Mouse (Mus musculus) liver, postnatal 0 days (tissue): ENCODE results near the gene Lifr. TPM values are rescaled to one million over a fixed set of nuclear protein-coding genes. Genes with fewer than 3 reads are reported as not detected.

Experiments used
- ATAC-seq: fragments of 200-750 bp; cut with Nextera tagmentation; 2 replicates; pipeline ENCODE4 v1.8.0; 2017; ENCODE audit warnings: mild to moderate bottlenecking, moderate library complexity
- DNase-seq: peaks from one replicate; pipeline ENCODE4 v3.0.0-alpha.2; 2016
- H3K27ac ChIP-seq: fragments of 300-500 bp; sonication (generic); 2 replicates; pipeline ENCODE4 v1.5.1; 2014; ENCODE audit warnings: antibody characterized with exemption, moderate library complexity, mild to moderate bottlenecking, low read depth
- H3K27me3 ChIP-seq: fragments of 300-500 bp; sonication (generic); 2 replicates; pipeline ENCODE4 v1.6.1; 2014; ENCODE audit warnings: low read length, control low read depth, mixed read lengths; ENCODE audit not compliant: insufficient read depth
- H3K36me3 ChIP-seq: fragments of 300-500 bp; sonication (generic); replicated peaks from 2 replicates; pipeline ENCODE4 v1.6.1; 2014; ENCODE audit warnings: mild to moderate bottlenecking, control low read depth, low read length, moderate library complexity, mixed read lengths; ENCODE audit not compliant: insufficient read depth
- H3K4me1 ChIP-seq: fragments of 300-500 bp; sonication (generic); 2 replicates; pipeline ENCODE4 v1.6.1; 2014; ENCODE audit warnings: antibody characterized with exemption, mild to moderate bottlenecking, control low read depth; ENCODE audit not compliant: insufficient read depth
- H3K4me2 ChIP-seq: fragments of 300-500 bp; sonication (generic); 2 replicates; pipeline ENCODE4 v1.6.1; 2014; ENCODE audit warnings: low read depth, mild to moderate bottlenecking, low read length, moderate library complexity, mixed read lengths
- H3K4me3 ChIP-seq: fragments of 300-500 bp; sonication (generic); 2 replicates; pipeline ENCODE4 v1.5.1; 2014; ENCODE audit warnings: low read depth, low read length
- H3K9ac ChIP-seq: fragments of 300-500 bp; sonication (generic); replicated peaks from 2 replicates; pipeline ENCODE4 v1.6.1; 2014; ENCODE audit warnings: mild to moderate bottlenecking, moderate library complexity
- H3K9me3 ChIP-seq: fragments of 300-500 bp; sonication (generic); 2 replicates; pipeline ENCODE4 v1.6.1; 2016; ENCODE audit warnings: mild to moderate bottlenecking, control low read depth, low read length, mixed read lengths
- CTCF ChIP-seq: sonication (generic); IDR thresholded peaks from 2 replicates; pipeline ENCODE4 v1.5.1; 2016; ENCODE audit warnings: antibody characterized with exemption, low read depth
- EP300 ChIP-seq: IDR thresholded peaks from 2 replicates; pipeline ENCODE4 v1.6.1; 2016; ENCODE audit warnings: antibody characterized with exemption, low read depth, mild to moderate bottlenecking
- WGBS: fragments of 180-500 bp; shearing (Covaris S2); extraction: QIAGEN DNeasy Blood & Tissue Kit; methylation state at CpG from one replicate; pipeline ENCODE4 v1.1.7; 2014; ENCODE audit not compliant: insufficient replicate concordance; 5-methylcytosine and 5-hydroxymethylcytosine counted together
- polyA plus RNA-seq: library from polyadenylated mRNA; unstranded; fragments of >200 nt; fragmentation: Nextera tagmentation; extraction: Ambion mirVana; gene quantifications from 2 replicates; pipeline ENCODE4 v1.2.1, GENCODE M21; 2015

Lifr gene
- polyA plus RNA-seq, 1 experiment from 2014 or later: 49.1 TPM

DNA sequence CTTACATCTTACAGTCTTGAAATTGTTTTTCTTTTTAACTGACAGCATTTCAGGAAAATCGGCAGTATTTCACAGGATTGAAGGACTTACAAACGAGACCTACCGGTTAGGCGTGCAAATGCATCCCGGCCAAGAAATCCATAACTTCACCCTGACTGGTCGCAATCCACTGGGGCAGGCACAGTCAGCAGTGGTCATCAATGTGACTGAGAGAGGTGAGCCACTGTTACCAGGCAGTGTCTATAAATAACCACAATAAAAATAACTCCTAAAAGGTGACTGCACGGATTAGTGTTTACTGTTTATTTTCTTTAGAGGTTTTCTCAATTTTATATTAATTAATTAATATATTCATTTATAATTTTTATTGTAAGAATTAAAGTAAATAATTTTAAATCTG, 82.9 kb downstream of the Lifr start:
- TF ChIP-seq EP300: no peak
- TF ChIP-seq CTCF: no peak
- H3K4me2 ChIP-seq: no peak overlapping the region
- H3K4me3 ChIP-seq: no peak overlapping the region
- no peaks in the 10 kb centered on the region for H3K27me3 ChIP-seq
- H3K27ac ChIP-seq: no peak overlapping the region
- H3K9ac ChIP-seq: no peak overlapping the region
- no peaks in the 10 kb centered on the region for H3K9me3 ChIP-seq
- 76% methylated on average over 7 of the region's 7 CpGs for WGBS
- no peak for ATAC-seq
- no peaks in the 10 kb centered on the region for H3K4me1 ChIP-seq
- peaks cover 23% of the 10 kb centered on the region; the same call in 1 of the 2 replicates for H3K36me3 ChIP-seq
- no peak for DNase-seq

GRCm38 (mm10) chr15:7173776-7174175, 83.4 kb downstream of the Lifr start:
- ATAC-seq (no peak), DNase-seq (no peak)
- Histone ChIP-seq H3K4me3 (no peak overlapping the region), H3K4me2 (no peak overlapping the region), H3K9me3 (no peaks in the 10 kb centered on the region), H3K27ac (no peak overlapping the region), H3K27me3 (no peaks in the 10 kb centered on the region), H3K4me1 (no peaks in the 10 kb centered on the region), H3K9ac (no peak overlapping the region), H3K36me3 (peaks cover 23% of the 10 kb centered on the region; the same call in 1 of the 2 replicates)
- WGBS: 82% methylated on average over 8 of the region's 8 CpGs
- TF ChIP-seq CTCF: no peak
- no peak for TF ChIP-seq EP300

- ATAC-seq (no peak), DNase-seq (no peak)
- H3K4me3 ChIP-seq: no peak overlapping the region
- no peaks in the 10 kb centered on the region for H3K4me1 ChIP-seq
- 67% methylated on average over 6 of the region's 6 CpGs for WGBS
- TF ChIP-seq CTCF (no peak), EP300 (no peak)
- no peaks in the 10 kb centered on the region for H3K9me3 ChIP-seq
- H3K36me3 ChIP-seq: peaks cover 31% of the 10 kb centered on the region
- H3K27ac ChIP-seq: no peak overlapping the region
- H3K9ac ChIP-seq: no peak overlapping the region
- H3K4me2 ChIP-seq: no peak overlapping the region
- H3K27me3 ChIP-seq: no peaks in the 10 kb centered on the region
Observed at GRCm38 (mm10) chr15:7180576-7180975, 90.2 kb downstream of the Lifr start.

DNA sequence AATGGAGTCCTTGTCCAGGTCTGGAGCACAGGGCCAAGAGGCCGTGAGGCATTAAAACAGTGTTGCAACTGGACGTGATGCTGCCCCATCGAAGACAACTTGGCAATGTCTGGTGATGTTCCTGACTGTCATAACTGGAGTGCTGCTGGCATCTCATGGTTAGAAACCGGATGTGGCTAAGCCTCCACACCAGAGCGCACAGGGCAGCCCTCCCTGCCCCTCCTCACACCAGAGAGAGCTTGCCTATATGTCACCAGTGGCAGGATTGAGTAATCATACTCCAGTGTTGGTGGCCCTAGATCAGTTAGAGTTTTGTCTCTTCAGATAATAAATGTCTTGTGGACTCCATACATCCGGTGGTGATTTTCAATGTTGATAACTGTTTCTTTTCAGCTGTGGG, 97.3 kb downstream of the Lifr start:
- WGBS: 76% methylated on average over 6 of the region's 6 CpGs
- Histone ChIP-seq H3K36me3 (peaks cover 22% of the 10 kb centered on the region), H3K4me1 (no peaks in the 10 kb centered on the region), H3K27ac (no peak overlapping the region), H3K9me3 (no peaks in the 10 kb centered on the region), H3K27me3 (no peaks in the 10 kb centered on the region), H3K9ac (no peak overlapping the region), H3K4me2 (no peak overlapping the region), H3K4me3 (no peak overlapping the region)
- DNase-seq (no peak), ATAC-seq (no peak)
- TF ChIP-seq CTCF: no peak
- no peak for TF ChIP-seq EP300

DNA sequence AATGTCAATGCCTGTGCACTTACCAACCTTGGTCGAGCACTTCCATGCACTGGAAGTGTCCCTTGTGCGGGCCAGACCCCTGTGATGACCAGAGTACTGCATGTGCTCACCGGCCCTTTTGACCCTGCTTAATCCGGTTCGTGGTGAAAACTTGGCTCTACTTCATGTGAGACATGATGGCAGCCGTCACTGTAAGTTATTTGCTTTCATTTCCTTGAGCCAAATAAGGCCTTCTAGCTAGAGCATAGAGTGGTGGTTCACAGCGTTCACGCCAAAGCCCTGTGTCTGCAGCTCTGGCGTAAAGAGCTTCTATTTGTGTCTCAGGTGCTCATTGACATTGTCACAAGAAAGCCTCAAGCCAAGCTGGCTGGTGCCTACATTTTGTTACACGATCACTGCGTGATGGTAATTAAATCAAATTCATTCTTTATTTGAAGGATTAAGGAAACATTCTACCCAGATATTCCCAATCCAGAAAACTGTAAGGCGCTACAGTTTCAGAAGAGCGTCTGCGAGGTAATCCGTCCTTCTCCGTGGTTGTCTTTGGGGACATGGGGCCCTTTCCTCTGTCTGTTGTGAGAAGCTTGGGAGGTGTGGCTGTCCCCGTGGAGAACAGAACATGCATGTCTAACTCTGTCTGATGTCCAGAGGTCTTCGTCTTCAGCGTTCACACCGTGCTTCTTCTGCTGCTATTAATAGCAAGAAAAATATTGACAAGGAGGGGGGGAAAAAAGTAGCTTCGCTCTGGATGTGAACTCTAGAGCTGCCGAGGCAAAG, 99.5 kb downstream of the Lifr start:
- Histone ChIP-seq H3K9ac (no peak overlapping the region), H3K27me3 (no peaks in the 10 kb centered on the region), H3K4me2 (no peak overlapping the region), H3K4me3 (no peak overlapping the region), H3K27ac (no peak overlapping the region), H3K4me1 (no peaks in the 10 kb centered on the region), H3K9me3 (no peaks in the 10 kb centered on the region), H3K36me3 (peaks cover 18% of the 10 kb centered on the region)
- ATAC-seq: no peak
- no peak for TF ChIP-seq CTCF
- no peak for TF ChIP-seq EP300
- DNase-seq: no peak
- WGBS: 79% methylated on average over 22 of the region's 22 CpGs

DNA sequence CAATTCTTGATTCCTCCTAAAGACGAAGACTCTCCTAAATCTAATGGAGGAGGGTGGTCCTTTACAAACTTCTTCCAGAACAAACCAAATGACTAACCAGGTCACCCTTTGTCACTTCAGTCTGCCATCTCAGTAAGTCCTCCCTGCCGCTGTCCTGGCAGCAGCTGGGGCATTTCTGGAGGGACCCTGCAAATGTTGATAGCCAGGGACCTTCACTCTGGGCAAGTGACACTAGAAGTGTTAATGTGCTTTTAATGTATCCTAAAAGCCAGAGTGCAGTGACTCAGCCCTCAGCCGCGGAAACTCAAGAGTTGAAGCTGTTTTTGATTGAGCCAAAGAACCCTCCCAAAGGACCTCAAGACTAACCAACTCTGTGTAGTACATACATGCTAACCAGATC, 100.7 kb downstream of the Lifr start:
- Histone ChIP-seq H3K9ac (no peak overlapping the region), H3K27me3 (no peaks in the 10 kb centered on the region), H3K4me3 (no peak overlapping the region), H3K4me1 (no peaks in the 10 kb centered on the region), H3K4me2 (no peak overlapping the region), H3K27ac (no peak overlapping the region), H3K9me3 (no peaks in the 10 kb centered on the region), H3K36me3 (peaks cover 11% of the 10 kb centered on the region)
- WGBS: 81% methylated on average over 4 of the region's 4 CpGs
- DNase-seq (no peak), ATAC-seq (no peak)
- TF ChIP-seq EP300 (no peak), CTCF (no peak)

DNA sequence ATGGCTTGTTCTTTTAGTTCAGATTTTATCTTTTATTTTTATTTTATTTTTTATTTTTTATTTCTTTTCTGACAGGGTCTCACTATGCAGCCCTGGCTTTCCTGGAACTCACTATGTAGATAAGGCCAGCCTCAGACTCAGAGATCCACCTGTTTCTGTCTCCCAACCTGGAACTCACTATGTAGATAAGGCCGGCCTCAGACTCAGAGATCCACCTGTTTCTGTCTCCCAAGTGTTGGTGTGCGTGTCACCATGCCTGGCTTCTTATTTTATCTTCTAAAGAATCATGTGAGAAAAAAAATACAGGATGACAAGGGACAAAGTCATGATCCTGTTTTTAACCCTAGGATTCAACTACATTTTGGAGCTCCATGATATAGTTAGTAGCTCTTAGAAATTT, 102.2 kb downstream of the Lifr start:
- no peak overlapping the region for H3K9ac ChIP-seq
- DNase-seq: no peak

More for the DNA sequence above, 102.2 kb downstream of the Lifr start:
- H3K4me2 ChIP-seq: no peak overlapping the region
- H3K9me3 ChIP-seq: no peaks in the 10 kb centered on the region
- H3K36me3 ChIP-seq: peaks cover 11% of the 10 kb centered on the region
- no peaks in the 10 kb centered on the region for H3K4me1 ChIP-seq
- TF ChIP-seq EP300: no peak
- TF ChIP-seq CTCF: no peak
- 78% methylated on average over 2 of the region's 2 CpGs for WGBS
- H3K27ac ChIP-seq: no peak overlapping the region
- no peaks in the 10 kb centered on the region for H3K27me3 ChIP-seq
- no peak overlapping the region for H3K4me3 ChIP-seq
- ATAC-seq: no peak
